Mouse (Mus musculus): ENCODE results near the gene Vps37b. TPM values are rescaled to one million over a fixed set of nuclear protein-coding genes. Genes with fewer than 3 reads are reported as not detected.
A peak's percentile ranks its signal among the peaks of the same experiment; 100 is the strongest.

Vps37b gene
- polyA plus RNA-seq (2015; fragmentation: Nextera tagmentation; extraction: Ambion mirVana), result 75.5 and 82.4 TPM in 2 replicates

- Histone ChIP-seq H3K27me3 (no peaks in the 10 kb centered on the region), H3K27ac (replicated peaks) (peak within 1 kb of the TSS; percentile 93), H3K36me3 (no peaks in the 10 kb centered on the region), H3K9me3 (no peaks in the 10 kb centered on the region), H3K9ac (peak within 1 kb of the TSS; percentile 92), H3K4me3 (peak within 1 kb of the TSS; percentile 79), H3K4me1 (replicated peaks) (peaks cover 31% of the 10 kb centered on the region), H3K4me2 (peak within 1 kb of the TSS; percentile 67)
- ATAC-seq (ENCODE audit: low FRiP score, low read depth), result peak; percentile 73
- WGBS, result under 1% methylated on average over 52 of the region's 52 CpGs
Observed at GRCm38 (mm10) chr5:124032001-124032508, at the start of gene Vps37b. Gene Vps37b (minus strand): TSS chr5:124032270.

- H3K4me1 ChIP-seq (replicated peaks), result peaks cover 23% of the 10 kb centered on the region
- H3K27me3 ChIP-seq, result no peaks in the 10 kb centered on the region
- ATAC-seq (ENCODE audit: low FRiP score, low read depth), result no peak
- H3K4me3 ChIP-seq, result no peak overlapping the region
- H3K9me3 ChIP-seq, result no peaks in the 10 kb centered on the region
- no peak overlapping the region for H3K4me2 ChIP-seq
- 92% methylated on average over 17 of the region's 17 CpGs for WGBS
- H3K27ac ChIP-seq (replicated peaks), result no peak overlapping the region
- no peaks in the 10 kb centered on the region for H3K36me3 ChIP-seq
- no peak overlapping the region for H3K9ac ChIP-seq
Observed at GRCm38 (mm10) chr5:124079880-124080279, 47.8 kb upstream of the Vps37b start.

- Histone ChIP-seq H3K9ac (no peak overlapping the region), H3K4me1 (replicated peaks) (peaks cover 24% of the 10 kb centered on the region), H3K36me3 (no peaks in the 10 kb centered on the region), H3K27me3 (no peaks in the 10 kb centered on the region), H3K9me3 (no peaks in the 10 kb centered on the region), H3K27ac (replicated peaks) (peak overlapping the region; percentile 72), H3K4me2 (peak overlapping the region; percentile 28), H3K4me3 (no peak overlapping the region)
- ATAC-seq (ENCODE audit: low FRiP score, low read depth), result peak; percentile 91
- 40% methylated on average over 9 of the region's 9 CpGs for WGBS
Observed at GRCm38 (mm10) chr5:124078794-124079416, 46.8 kb upstream of the Vps37b start.

GRCm38 (mm10) chr5:124077856-124078460 lies 45.9 kb upstream of the Vps37b start:
- Histone ChIP-seq H3K9me3 (no peaks in the 10 kb centered on the region), H3K9ac (no peak overlapping the region), H3K4me1 (replicated peaks) (peaks cover 29% of the 10 kb centered on the region), H3K4me3 (no peak overlapping the region), H3K27me3 (no peaks in the 10 kb centered on the region), H3K27ac (replicated peaks) (peak overlapping the region; percentile 72; the same call in 1 of the 2 replicates), H3K4me2 (0 out of 2 replicates have a peak overlapping the region, but pooled peaks have one; percentile 10), H3K36me3 (no peaks in the 10 kb centered on the region)
- 60% methylated on average over 6 of the region's 6 CpGs for WGBS
- no peak for ATAC-seq (ENCODE audit: low FRiP score, low read depth)

GRCm38 (mm10) chr5:124077241-124077640 lies 45.2 kb upstream of the Vps37b start:
- no peak for ATAC-seq (ENCODE audit: low FRiP score, low read depth)
- Histone ChIP-seq H3K4me1 (replicated peaks) (peaks cover 29% of the 10 kb centered on the region), H3K9ac (no peak overlapping the region), H3K27ac (replicated peaks) (no peak overlapping the region), H3K4me3 (no peak overlapping the region), H3K9me3 (no peaks in the 10 kb centered on the region), H3K36me3 (no peaks in the 10 kb centered on the region), H3K27me3 (no peaks in the 10 kb centered on the region), H3K4me2 (no peak overlapping the region)
- WGBS, result 86% methylated on average over 13 of the region's 13 CpGs

GRCm38 (mm10) chr5:124076559-124076958 lies 44.5 kb upstream of the Vps37b start:
- no peak for ATAC-seq (ENCODE audit: low FRiP score, low read depth)
- H3K4me2 ChIP-seq, result no peak overlapping the region
- no peak overlapping the region for H3K9ac ChIP-seq
- H3K27me3 ChIP-seq, result no peaks in the 10 kb centered on the region
- H3K9me3 ChIP-seq, result no peaks in the 10 kb centered on the region
- WGBS, result 54% methylated on average over 9 of the region's 9 CpGs
- peaks cover 29% of the 10 kb centered on the region for H3K4me1 ChIP-seq (replicated peaks)
- no peak overlapping the region for H3K4me3 ChIP-seq
- H3K27ac ChIP-seq (replicated peaks), result no peak overlapping the region
- no peaks in the 10 kb centered on the region for H3K36me3 ChIP-seq

GRCm38 (mm10) chr5:124075716-124076115 lies 43.6 kb upstream of the Vps37b start:
- WGBS, result 77% methylated on average over 9 of the region's 9 CpGs
- no peak overlapping the region for H3K27ac ChIP-seq (replicated peaks)
- no peaks in the 10 kb centered on the region for H3K9me3 ChIP-seq
- H3K36me3 ChIP-seq, result no peaks in the 10 kb centered on the region
- H3K4me2 ChIP-seq, result no peak overlapping the region
- no peak for ATAC-seq (ENCODE audit: low FRiP score, low read depth)
- H3K4me3 ChIP-seq, result no peak overlapping the region
- H3K9ac ChIP-seq, result no peak overlapping the region
- peaks cover 29% of the 10 kb centered on the region for H3K4me1 ChIP-seq (replicated peaks)
- no peaks in the 10 kb centered on the region for H3K27me3 ChIP-seq

GRCm38 (mm10) chr5:124074845-124075307 lies 42.8 kb upstream of the Vps37b start:
- Histone ChIP-seq H3K36me3 (no peaks in the 10 kb centered on the region), H3K27ac (replicated peaks) (no peak overlapping the region), H3K9me3 (no peaks in the 10 kb centered on the region), H3K4me2 (no peak overlapping the region), H3K4me1 (replicated peaks) (peaks cover 29% of the 10 kb centered on the region), H3K9ac (no peak overlapping the region), H3K4me3 (no peak overlapping the region), H3K27me3 (no peaks in the 10 kb centered on the region)
- ATAC-seq (ENCODE audit: low FRiP score, low read depth), result no peak
- WGBS, result 52% methylated on average over 10 of the region's 10 CpGs

GRCm38 (mm10) chr5:124073682-124074081 lies 41.6 kb upstream of the Vps37b start:
- Histone ChIP-seq H3K27ac (replicated peaks) (no peak overlapping the region), H3K27me3 (no peaks in the 10 kb centered on the region)
- 55% methylated on average over 9 of the region's 9 CpGs for WGBS

GRCm38 (mm10) chr5:124069657-124070056 lies 37.6 kb upstream of the Vps37b start:
- Histone ChIP-seq H3K9me3 (no peaks in the 10 kb centered on the region), H3K27me3 (no peaks in the 10 kb centered on the region), H3K4me2 (no peak overlapping the region), H3K4me1 (replicated peaks) (peaks cover 8% of the 10 kb centered on the region), H3K9ac (no peak overlapping the region), H3K36me3 (no peaks in the 10 kb centered on the region), H3K4me3 (no peak overlapping the region), H3K27ac (replicated peaks) (no peak overlapping the region)
- WGBS, result 89% methylated on average over 3 of the region's 3 CpGs
- ATAC-seq (ENCODE audit: low FRiP score, low read depth), result no peak

More at GRCm38 (mm10) chr5:124073682-124074081, 41.6 kb upstream of the Vps37b start:
- Histone ChIP-seq H3K9me3 (no peaks in the 10 kb centered on the region), H3K4me1 (replicated peaks) (peaks cover 21% of the 10 kb centered on the region), H3K9ac (no peak overlapping the region), H3K4me3 (no peak overlapping the region), H3K36me3 (no peaks in the 10 kb centered on the region), H3K4me2 (no peak overlapping the region)
- ATAC-seq (ENCODE audit: low FRiP score, low read depth), result no peak

- 71% methylated on average over 12 of the region's 12 CpGs for WGBS
- ATAC-seq (ENCODE audit: low FRiP score, low read depth), result no peak
- H3K36me3 ChIP-seq, result no peaks in the 10 kb centered on the region
- peaks cover 14% of the 10 kb centered on the region for H3K4me1 ChIP-seq (replicated peaks)
- H3K9ac ChIP-seq, result no peak overlapping the region
- no peak overlapping the region for H3K27ac ChIP-seq (replicated peaks)
- H3K4me2 ChIP-seq, result no peak overlapping the region
- no peaks in the 10 kb centered on the region for H3K27me3 ChIP-seq
- H3K4me3 ChIP-seq, result no peak overlapping the region
- H3K9me3 ChIP-seq, result no peaks in the 10 kb centered on the region
Observed at GRCm38 (mm10) chr5:124062037-124062824, 30.2 kb upstream of the Vps37b start.

- no peak for ATAC-seq (ENCODE audit: low FRiP score, low read depth)
- H3K4me2 ChIP-seq, result no peak overlapping the region
- H3K27ac ChIP-seq (replicated peaks), result no peak overlapping the region
- no peaks in the 10 kb centered on the region for H3K27me3 ChIP-seq
- H3K9ac ChIP-seq, result no peak overlapping the region
- H3K4me3 ChIP-seq, result no peak overlapping the region
- no peaks in the 10 kb centered on the region for H3K9me3 ChIP-seq
- 73% methylated on average over 5 of the region's 5 CpGs for WGBS
- H3K4me1 ChIP-seq (replicated peaks), result peaks cover 14% of the 10 kb centered on the region
- H3K36me3 ChIP-seq, result no peaks in the 10 kb centered on the region
Observed at GRCm38 (mm10) chr5:124059677-124060076, 27.6 kb upstream of the Vps37b start.

All from hindbrain, embryonic 15.5 days (tissue).